Mouse (Mus musculus): ENCODE measurements around the gene Dmrt2.
A peak's percentile ranks its signal among the peaks of the same experiment; 100 is the strongest.

The Dmrt2 gene

GRCm38 (mm10) chr19:25672101-25672950, at the start of gene Dmrt2:
TSS of gene Dmrt2 (plus strand) at chr19:25672411.
- DNase-seq (ENCODE audit: low spot score): no peak

DNA sequence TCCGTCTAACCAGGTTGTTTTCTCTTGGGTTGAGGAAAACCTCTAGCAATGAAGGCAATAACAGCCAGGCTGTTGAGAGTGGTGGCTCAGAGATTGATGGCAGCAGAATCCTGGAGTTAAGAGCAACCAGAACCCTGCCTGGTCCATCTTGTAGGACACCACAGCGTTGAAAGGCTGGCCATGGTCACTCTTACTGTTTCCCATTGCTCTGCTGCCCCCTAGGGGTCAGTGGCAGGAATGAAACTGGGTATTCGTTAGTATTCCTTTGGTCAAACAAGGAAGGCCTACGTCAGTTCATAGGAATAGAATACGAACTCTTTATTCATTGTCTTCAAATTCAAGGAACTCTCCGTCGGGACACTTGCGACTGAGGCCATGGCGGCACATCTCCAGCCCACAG, 43.7 kb upstream of the Dmrt2 start:
- peak; percentile 31 for DNase-seq (ENCODE audit: low spot score)

GRCm38 (mm10) chr19:25635119-25635518, 37.1 kb upstream of the Dmrt2 start:
- DNase-seq (ENCODE audit: low spot score): no peak

GRCm38 (mm10) chr19:25635622-25636244, 36.5 kb upstream of the Dmrt2 start:
- DNase-seq (ENCODE audit: low spot score): peak; percentile 37

- no peak for DNase-seq (ENCODE audit: low spot score)
Measured at GRCm38 (mm10) chr19:25638766-25639361, 33.3 kb upstream of the Dmrt2 start.

- DNase-seq (ENCODE audit: low spot score): no peak
Measured at GRCm38 (mm10) chr19:25641786-25642185, 30.4 kb upstream of the Dmrt2 start.

DNA sequence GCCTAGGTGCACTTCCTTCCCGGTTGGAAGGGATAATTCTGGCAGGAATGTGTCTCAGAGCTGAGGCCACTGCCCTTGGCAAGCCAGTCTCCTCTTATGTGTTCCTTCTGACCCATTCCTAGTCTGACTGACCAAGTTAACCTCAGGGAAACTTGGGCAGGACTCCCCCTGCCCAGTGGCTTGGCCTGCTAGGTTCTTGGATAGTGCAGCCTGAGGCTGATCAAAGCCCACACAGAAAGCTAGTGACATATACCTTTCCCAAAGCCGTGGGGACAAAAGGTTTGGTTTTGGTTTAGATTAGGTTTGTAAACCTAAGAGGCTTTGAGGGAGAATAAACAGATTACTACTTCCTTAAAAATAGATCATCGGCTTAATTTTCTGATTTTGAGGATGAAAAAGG, 25.1 kb upstream of the Dmrt2 start:
- no peak for DNase-seq (ENCODE audit: low spot score)

GRCm38 (mm10) chr19:25648701-25649100, 23.5 kb upstream of the Dmrt2 start:
- no peak for DNase-seq (ENCODE audit: low spot score)

- DNase-seq (ENCODE audit: low spot score): no peak
Measured at GRCm38 (mm10) chr19:25650474-25650873, 21.7 kb upstream of the Dmrt2 start.

DNA sequence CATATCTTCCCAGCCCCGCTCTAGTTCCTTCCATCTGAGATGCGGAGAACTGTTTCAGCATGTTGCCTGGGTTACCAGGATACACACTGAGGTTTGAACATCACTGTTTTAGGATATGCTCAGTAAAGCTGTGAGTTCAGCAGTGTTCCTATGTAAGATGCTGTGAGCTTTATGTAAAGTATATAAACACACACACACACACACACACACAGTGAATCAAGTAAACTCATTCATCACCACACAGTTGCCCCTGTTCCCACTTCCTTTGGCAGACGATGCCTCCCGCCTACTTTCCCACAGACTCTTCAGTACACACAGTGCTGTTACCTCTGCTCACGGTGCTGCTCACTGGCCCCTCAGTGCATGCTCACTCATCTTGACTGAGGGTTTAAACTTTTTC, 19.7 kb upstream of the Dmrt2 start:
- DNase-seq (ENCODE audit: low spot score): no peak

- no peak for DNase-seq (ENCODE audit: low spot score)
Measured at GRCm38 (mm10) chr19:25654034-25654749, 18.0 kb upstream of the Dmrt2 start.

DNA sequence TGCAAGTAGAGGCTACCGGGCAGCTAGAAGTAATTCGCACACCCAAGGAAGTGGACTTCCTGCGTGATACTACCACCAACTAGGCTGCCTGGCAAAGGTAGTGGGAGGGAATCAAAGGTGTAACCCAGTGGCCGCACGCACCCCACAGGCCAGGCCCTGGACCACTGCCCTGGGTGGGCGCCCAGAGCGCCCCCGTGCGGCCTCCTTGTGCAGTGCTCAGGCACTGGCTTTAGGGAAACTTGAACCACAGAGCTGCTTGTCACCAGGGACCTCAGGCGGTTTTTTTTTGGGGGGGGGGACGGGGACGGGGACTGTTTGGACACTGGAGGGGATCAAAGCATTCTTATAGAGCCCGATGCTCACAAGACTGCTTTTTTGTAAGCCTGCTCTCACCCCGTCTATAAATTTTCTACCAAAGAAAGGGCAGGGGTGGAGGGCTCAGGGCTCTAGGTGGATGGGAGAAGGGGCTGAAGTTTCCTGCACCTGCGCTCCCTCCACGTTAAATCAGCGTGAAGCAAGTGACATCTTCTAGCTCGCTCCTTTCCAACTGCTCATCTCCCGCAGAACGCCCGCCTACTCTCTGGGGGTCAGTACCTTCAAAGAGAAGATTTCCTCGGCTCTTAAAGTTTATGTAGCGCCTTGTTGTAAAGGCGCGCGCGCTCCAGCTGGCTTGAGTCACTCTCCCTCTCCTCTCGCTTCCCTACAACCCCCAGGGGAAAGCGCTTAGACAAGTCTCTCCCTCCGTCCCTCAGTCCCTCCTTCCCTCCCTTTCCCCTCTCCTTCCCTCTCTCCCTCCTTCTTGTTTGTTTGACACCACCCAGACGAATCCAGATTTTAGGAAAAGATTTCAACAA, 6.5 kb upstream of the Dmrt2 start:
- no peak for DNase-seq (ENCODE audit: low spot score)

DNA sequence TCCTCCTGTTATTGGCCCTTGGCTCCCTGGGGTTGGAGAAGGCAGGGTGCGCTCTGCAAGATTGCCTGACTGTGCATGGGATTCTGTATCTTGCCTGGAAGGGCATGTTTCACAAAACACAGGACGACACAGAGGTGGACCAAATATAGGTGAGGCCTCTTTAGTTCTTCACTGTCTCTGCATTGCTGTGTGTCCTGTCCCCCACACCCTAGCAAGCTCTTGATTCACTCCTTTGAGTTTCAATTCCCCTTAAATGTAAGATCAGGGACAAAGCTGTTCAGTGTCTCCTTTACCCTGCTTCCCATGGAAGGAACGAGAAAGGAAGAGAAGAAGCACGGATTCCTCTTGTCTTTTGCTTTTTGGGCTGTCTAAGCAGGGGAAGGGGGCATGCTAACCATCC, 4.4 kb upstream of the Dmrt2 start:
- DNase-seq (ENCODE audit: low spot score): no peak

DNA sequence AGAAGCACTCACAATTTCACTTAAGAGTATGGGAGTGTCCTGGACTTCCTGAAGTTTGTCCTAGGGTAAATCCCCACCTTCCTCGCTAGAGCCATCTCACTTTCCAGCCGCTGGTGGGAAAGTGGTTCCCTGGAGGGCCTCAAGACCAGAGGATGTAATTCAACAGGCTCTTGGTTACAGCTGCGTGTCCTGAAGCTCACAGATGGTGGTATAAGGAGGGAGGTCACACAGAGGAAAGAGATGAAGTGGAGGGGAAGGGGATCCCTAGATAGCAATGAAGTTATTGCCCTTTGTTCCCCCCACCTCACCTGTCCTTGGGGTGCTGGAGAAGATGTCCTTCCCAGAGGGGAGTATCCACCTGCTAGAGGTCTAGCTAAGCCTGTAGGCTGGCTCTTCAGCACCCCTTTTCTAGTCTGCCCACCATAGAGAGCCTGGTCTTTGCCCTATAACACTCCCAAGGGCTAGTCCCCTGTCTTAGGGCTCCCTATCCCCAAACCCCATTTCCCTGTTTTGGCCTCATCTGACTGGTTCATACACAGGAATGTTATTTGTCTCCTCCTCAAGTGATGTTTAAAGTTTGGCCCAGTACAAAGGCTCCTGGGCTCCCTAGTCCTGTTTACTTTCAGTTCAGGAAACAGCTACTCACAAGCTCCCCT, 2.5 kb upstream of the Dmrt2 start:
- no peak for DNase-seq (ENCODE audit: low spot score)

GRCm38 (mm10) chr19:25670571-25671285, 1.5 kb upstream of the Dmrt2 start:
- no peak for DNase-seq (ENCODE audit: low spot score)

DNA sequence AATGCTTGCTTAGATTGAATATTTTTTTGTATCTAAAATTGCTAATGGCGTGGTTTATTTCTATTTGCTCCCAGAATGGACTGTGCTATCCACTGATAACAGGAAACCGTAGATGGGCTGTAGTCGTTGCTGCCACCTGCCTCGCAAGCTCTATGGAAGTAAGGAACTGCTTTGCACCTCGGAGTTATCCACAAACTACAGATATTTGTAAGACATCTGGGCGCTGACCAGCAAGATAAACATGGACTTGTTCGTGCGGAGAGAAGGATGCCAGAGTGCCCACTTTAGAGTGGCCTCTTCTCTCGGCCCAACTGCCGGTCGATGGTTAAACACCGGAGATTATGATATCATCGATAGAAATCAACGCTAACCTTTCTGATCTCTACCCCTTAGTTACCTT, 530 bp upstream of the Dmrt2 start:
- no peak for DNase-seq (ENCODE audit: low spot score)

GRCm38 (mm10) chr19:25673224-25674055, 1.2 kb downstream of the Dmrt2 start:
- no peak for DNase-seq (ENCODE audit: low spot score)

- no peak for DNase-seq (ENCODE audit: low spot score)
Measured at GRCm38 (mm10) chr19:25674056-25674420, 1.8 kb downstream of the Dmrt2 start.

- DNase-seq (ENCODE audit: low spot score): no peak
Measured at GRCm38 (mm10) chr19:25674744-25675143, 2.5 kb downstream of the Dmrt2 start.

Data from layer of hippocampus, adult 9-10 months (tissue).